Mouse (Mus musculus): ENCODE data around the gene Ms4a18. TPM values are rescaled to one million over a fixed set of nuclear protein-coding genes. Genes with fewer than 3 reads are reported as not detected.

Gene Ms4a18
- polyA plus RNA-seq, 1 experiment from 2014 or later = not detected

- DNase-seq (ENCODE audit: low spot score) (no peak), ATAC-seq (ENCODE audit: low FRiP score) (no peak)
- no peaks in the 10 kb centered on the region for H3K27me3 ChIP-seq (ENCODE audit: control insufficient read depth, insufficient read depth, low read length)
- no peaks in the 10 kb centered on the region for H3K9me3 ChIP-seq (ENCODE audit: control insufficient read depth, low read length)
- H3K4me3 ChIP-seq (replicated peaks; ENCODE audit: low read length) = no peak overlapping the region
- H3K27ac ChIP-seq = peak overlapping the region; percentile 51; the same call in 1 of the 2 replicates
- H3K36me3 ChIP-seq (replicated peaks; ENCODE audit: control insufficient read depth, insufficient read depth) = no peaks in the 10 kb centered on the region
- H3K9ac ChIP-seq = no peak overlapping the region
- H3K4me1 ChIP-seq (replicated peaks; ENCODE audit: control insufficient read depth, insufficient read depth, low read length) = peaks cover 19% of the 10 kb centered on the region
- no peak overlapping the region for H3K4me2 ChIP-seq (replicated peaks)
- 64% methylated on average over 11 of the region's 11 CpGs for WGBS
Observed at GRCm38 (mm10) chr19:10952021-10952939, 65.6 kb downstream of the Ms4a18 start.

- DNase-seq (ENCODE audit: low spot score) (no peak), ATAC-seq (ENCODE audit: low FRiP score) (no peak; the same call in 1 of the 2 replicates)
- 28% methylated on average over 9 of the region's 9 CpGs for whole genome bisulfite sequencing
- no peaks in the 10 kb centered on the region for H3K9me3 ChIP-seq (ENCODE audit: control insufficient read depth, low read length)
- H3K4me3 ChIP-seq (replicated peaks; ENCODE audit: low read length) = peak overlapping the region; percentile 64
- peaks cover 26% of the 10 kb centered on the region for H3K4me1 ChIP-seq (replicated peaks; ENCODE audit: control insufficient read depth, insufficient read depth, low read length)
- H3K9ac ChIP-seq = peak overlapping the region; percentile 32; the same call in 1 of the 2 replicates
- no peaks in the 10 kb centered on the region for H3K27me3 ChIP-seq (ENCODE audit: control insufficient read depth, insufficient read depth, low read length)
- peak overlapping the region; percentile 40; the same call in 1 of the 2 replicates for H3K27ac ChIP-seq
- peaks cover 9% of the 10 kb centered on the region for H3K36me3 ChIP-seq (replicated peaks; ENCODE audit: control insufficient read depth, insufficient read depth)
- H3K4me2 ChIP-seq (replicated peaks) = peak overlapping the region; percentile 100
Observed at GRCm38 (mm10) chr19:10949558-10949957, 68.3 kb downstream of the Ms4a18 start.

GRCm38 (mm10) chr19:10949112-10949511, 68.7 kb downstream of the Ms4a18 start, which contains the start of gene Ccdc86:
Ccdc86 (minus strand) TSS chr19:10949266.
- peak within 1 kb of the TSS; percentile 64 for H3K4me3 ChIP-seq (replicated peaks; ENCODE audit: low read length)
- DNase-seq (ENCODE audit: low spot score) = peak; percentile 100
- H3K27ac ChIP-seq = peak within 1 kb of the TSS; percentile 40; the same call in 1 of the 2 replicates
- H3K36me3 ChIP-seq (replicated peaks; ENCODE audit: control insufficient read depth, insufficient read depth) = peaks cover 14% of the 10 kb centered on the region
- H3K9me3 ChIP-seq (ENCODE audit: control insufficient read depth, low read length) = no peaks in the 10 kb centered on the region
- H3K27me3 ChIP-seq (ENCODE audit: control insufficient read depth, insufficient read depth, low read length) = no peaks in the 10 kb centered on the region
- H3K9ac ChIP-seq = peak within 1 kb of the TSS; percentile 77
- peaks cover 26% of the 10 kb centered on the region for H3K4me1 ChIP-seq (replicated peaks; ENCODE audit: control insufficient read depth, insufficient read depth, low read length)
- peak within 1 kb of the TSS; percentile 100 for H3K4me2 ChIP-seq (replicated peaks)
- peak; percentile 97 for ATAC-seq (ENCODE audit: low FRiP score)
- under 1% methylated on average over 30 of the region's 30 CpGs for WGBS

GRCm38 (mm10) chr19:10948416-10948815, 69.4 kb downstream of the Ms4a18 start:
- WGBS = under 1% methylated on average over 20 of the region's 20 CpGs
- Histone ChIP-seq H3K36me3 (replicated peaks; ENCODE audit: control insufficient read depth, insufficient read depth) (peaks cover 20% of the 10 kb centered on the region), H3K9me3 (ENCODE audit: control insufficient read depth, low read length) (no peaks in the 10 kb centered on the region), H3K4me2 (replicated peaks) (peak overlapping the region; percentile 100), H3K4me1 (replicated peaks; ENCODE audit: control insufficient read depth, insufficient read depth, low read length) (peaks cover 26% of the 10 kb centered on the region), H3K27ac (no peak overlapping the region), H3K9ac (peak overlapping the region; percentile 77), H3K27me3 (ENCODE audit: control insufficient read depth, insufficient read depth, low read length) (no peaks in the 10 kb centered on the region), H3K4me3 (replicated peaks; ENCODE audit: low read length) (peak overlapping the region; percentile 64)
- no peak for ATAC-seq (ENCODE audit: low FRiP score)
- no peak for DNase-seq (ENCODE audit: low spot score)

GRCm38 (mm10) chr19:10947219-10947618, 70.6 kb downstream of the Ms4a18 start:
- ATAC-seq (ENCODE audit: low FRiP score) = no peak
- peaks cover 26% of the 10 kb centered on the region for H3K4me1 ChIP-seq (replicated peaks; ENCODE audit: control insufficient read depth, insufficient read depth, low read length)
- H3K36me3 ChIP-seq (replicated peaks; ENCODE audit: control insufficient read depth, insufficient read depth) = peaks cover 31% of the 10 kb centered on the region
- DNase-seq (ENCODE audit: low spot score) = no peak
- WGBS = 92% methylated on average over 5 of the region's 5 CpGs
- H3K27me3 ChIP-seq (ENCODE audit: control insufficient read depth, insufficient read depth, low read length) = no peaks in the 10 kb centered on the region
- H3K4me3 ChIP-seq (replicated peaks; ENCODE audit: low read length) = peak overlapping the region; percentile 64; the same call in 1 of the 2 replicates
- peak overlapping the region; percentile 100 for H3K4me2 ChIP-seq (replicated peaks)
- H3K9me3 ChIP-seq (ENCODE audit: control insufficient read depth, low read length) = no peaks in the 10 kb centered on the region
- H3K9ac ChIP-seq = peak overlapping the region; percentile 77; the same call in 1 of the 2 replicates
- no peak overlapping the region for H3K27ac ChIP-seq

Other genes starting within 250 kb of the Ms4a18 start
- gene Cd6, start 188.0 kb downstream of the Ms4a18 start, polyA plus RNA-seq (2014; fragmentation: Nextera tagmentation; extraction: Ambion mirVana) = 0.09 TPM in 1 of 2 replicates, not detected in the other
- 0.22 and 0.29 TPM in 2 replicates for gene Slc15a3, start 178.3 kb downstream of the Ms4a18 start, polyA plus RNA-seq (2014; fragmentation: Nextera tagmentation; extraction: Ambion mirVana)
- 154 and 160 TPM in 2 replicates for gene Tmem132a, start 148.1 kb downstream of the Ms4a18 start, polyA plus RNA-seq (2014; fragmentation: Nextera tagmentation; extraction: Ambion mirVana)
- gene Tmem109, start 136.0 kb downstream of the Ms4a18 start, polyA plus RNA-seq (2014; fragmentation: Nextera tagmentation; extraction: Ambion mirVana) = 37.0 and 44.8 TPM in 2 replicates
- gene Prpf19, start 122.8 kb downstream of the Ms4a18 start, polyA plus RNA-seq (2014; fragmentation: Nextera tagmentation; extraction: Ambion mirVana) = 33.4 and 41.5 TPM in 2 replicates
- 0.30 and 0.47 TPM in 2 replicates for gene Zp1, start 97.4 kb downstream of the Ms4a18 start, polyA plus RNA-seq (2014; fragmentation: Nextera tagmentation; extraction: Ambion mirVana)
- 0.23 and 0.24 TPM in 2 replicates for gene Ptgdr2, start 80.9 kb downstream of the Ms4a18 start, polyA plus RNA-seq (2014; fragmentation: Nextera tagmentation; extraction: Ambion mirVana)
- gene Ccdc86, start 68.8 kb downstream of the Ms4a18 start, polyA plus RNA-seq (2014; fragmentation: Nextera tagmentation; extraction: Ambion mirVana) = 11.6 and 12.8 TPM in 2 replicates
- not detected in 2 replicates for gene Ms4a10, start 43.4 kb downstream of the Ms4a18 start, polyA plus RNA-seq (2014; fragmentation: Nextera tagmentation; extraction: Ambion mirVana)
- gene Ms4a15, start 24.8 kb downstream of the Ms4a18 start, polyA plus RNA-seq (2014; fragmentation: Nextera tagmentation; extraction: Ambion mirVana) = not detected in 2 replicates
- not detected in 2 replicates for gene Ms4a8a, start 63.1 kb upstream of the Ms4a18 start, polyA plus RNA-seq (2014; fragmentation: Nextera tagmentation; extraction: Ambion mirVana)
- not detected in 2 replicates for gene 1700017D01Rik, start 112.8 kb upstream of the Ms4a18 start, polyA plus RNA-seq (2014; fragmentation: Nextera tagmentation; extraction: Ambion mirVana)
- not detected in 2 replicates for gene 1700025F22Rik, start 147.3 kb upstream of the Ms4a18 start, polyA plus RNA-seq (2014; fragmentation: Nextera tagmentation; extraction: Ambion mirVana)
- not detected in 2 replicates for gene Ms4a13, start 178.7 kb upstream of the Ms4a18 start, polyA plus RNA-seq (2014; fragmentation: Nextera tagmentation; extraction: Ambion mirVana)
- not detected in 2 replicates for gene Ms4a12, start 214.4 kb upstream of the Ms4a18 start, polyA plus RNA-seq (2014; fragmentation: Nextera tagmentation; extraction: Ambion mirVana)
- not detected in 2 replicates for gene Ms4a1, start 248.2 kb upstream of the Ms4a18 start, polyA plus RNA-seq (2014; fragmentation: Nextera tagmentation; extraction: Ambion mirVana)